Mouse (Mus musculus) MEL (cell line): ENCODE data around the gene Cactin. TPM values are rescaled to one million over a fixed set of nuclear protein-coding genes. Genes with fewer than 3 reads are reported as not detected.

ENCODE experiments used
- DNase-seq: peaks from one replicate; pipeline ENCODE4 v3.0.0; 2011; ENCODE audit warnings: low read depth, low spot score
- H3K27ac ChIP-seq: 2 replicates; pipeline ENCODE4 v1.5.1; 2012; ENCODE audit warnings: low read depth, mild to moderate bottlenecking, control low read depth, low read length, moderate library complexity; ENCODE audit not compliant: control insufficient read depth
- H3K27me3 ChIP-seq, 2 experiments: fragments of 150-350 bp in 1 of 2; sonication (generic) in 1 of 2; 2 replicates each; pipeline ENCODE4 v1.6.1; 2012; ENCODE audit warnings: low read length in 2 of 2, mild to moderate bottlenecking in 2 of 2, improper control_type of control experiment in 1 of 2, moderate library complexity in 1 of 2; ENCODE audit not compliant: insufficient read depth in 2 of 2, control insufficient read depth in 1 of 2
- H3K36me3 ChIP-seq, 2 experiments: 2 replicates each; pipeline ENCODE4 v1.6.1; 2012 to 2014; ENCODE audit warnings: low read length in 2 of 2, improper control_type of control experiment in 1 of 2, inconsistent platforms in 1 of 2, mild to moderate bottlenecking in 1 of 2; ENCODE audit not compliant: insufficient read depth in 2 of 2, control insufficient read depth in 1 of 2
- H3K4me1 ChIP-seq, 2 experiments: fragments of 150-350 bp in 1 of 2; sonication (generic) in 1 of 2; 2 replicates each; pipeline ENCODE4 v1.6.1; 2012; ENCODE audit warnings: low read length in 2 of 2, improper control_type of control experiment in 1 of 2, mild to moderate bottlenecking in 1 of 2; ENCODE audit not compliant: insufficient read depth in 2 of 2, control insufficient read depth in 1 of 2
- H3K4me3 ChIP-seq, 2 experiments: fragments of 150-350 bp in 1 of 2; sonication (generic) in 1 of 2; 2 replicates each; pipeline ENCODE4 v1.5.1; 2012; ENCODE audit warnings: low read depth in 2 of 2, low read length in 2 of 2, mild to moderate bottlenecking in 2 of 2, moderate library complexity in 2 of 2, control low read depth in 1 of 2, improper control_type of control experiment in 1 of 2; ENCODE audit not compliant: control insufficient read depth in 1 of 2, insufficient read depth in 1 of 2
- H3K79me2 ChIP-seq: 2 replicates; pipeline ENCODE4 v1.6.1; 2012; ENCODE audit warnings: mild to moderate bottlenecking, low read length, moderate library complexity; ENCODE audit not compliant: control insufficient read depth, poor library complexity, insufficient read depth
- H3K9ac ChIP-seq: 2 replicates; pipeline ENCODE4 v1.6.1; 2012; ENCODE audit warnings: low read depth, mild to moderate bottlenecking, control low read depth, low read length, moderate library complexity; ENCODE audit not compliant: control insufficient read depth, poor library complexity, severe bottlenecking
- H3K9me3 ChIP-seq: fragments of 150-350 bp; sonication (generic); replicated peaks from 2 replicates; pipeline ENCODE4 v1.6.1; 2012; ENCODE audit warnings: mild to moderate bottlenecking, low read length, improper control_type of control experiment, moderate library complexity; ENCODE audit not compliant: insufficient read depth
- BHLHE40 ChIP-seq: IDR thresholded peaks from 2 replicates; pipeline ENCODE4 v1.6.1; 2012; ENCODE audit warnings: low read depth, mild to moderate bottlenecking, inconsistent platforms, low read length, improper control_type of control experiment, borderline replicate concordance
- CHD1 ChIP-seq: IDR thresholded peaks from 2 replicates; pipeline ENCODE4 v1.6.1; 2012; ENCODE audit warnings: low read depth, mild to moderate bottlenecking, inconsistent platforms, low read length, improper control_type of control experiment
- CHD2 ChIP-seq: IDR thresholded peaks from 2 replicates; pipeline ENCODE4 v1.6.1; 2011; ENCODE audit warnings: low read length, improper control_type of control experiment
- CTCF ChIP-seq, 3 experiments: IDR thresholded peaks in 2 of 3; conservative IDR thresholded peaks in 1 of 3; 2 replicates each; pipeline ENCODE4 v1.5.1; 2011 to 2012; ENCODE audit warnings: low read length in 3 of 3, low read depth in 2 of 3, mild to moderate bottlenecking in 2 of 3, improper control_type of control experiment in 1 of 3, inconsistent platforms in 1 of 3, mixed read lengths in 1 of 3, moderate library complexity in 1 of 3; ENCODE audit not compliant: control insufficient read depth in 1 of 3, insufficient read depth in 1 of 3, poor library complexity in 1 of 3, severe bottlenecking in 1 of 3
- EP300 ChIP-seq, 2 experiments: IDR thresholded peaks; 2 replicates each; pipeline ENCODE4 v1.6.1; 2011; ENCODE audit warnings: improper control_type of control experiment in 2 of 2, low read length in 2 of 2, low read depth in 1 of 2, mild to moderate bottlenecking in 1 of 2
- ETS1 ChIP-seq: IDR thresholded peaks from 2 replicates; pipeline ENCODE4 v1.6.1; 2012; ENCODE audit warnings: low read depth, mild to moderate bottlenecking, inconsistent platforms, low read length, improper control_type of control experiment, moderate library complexity
- GABPA ChIP-seq: IDR thresholded peaks from 2 replicates; pipeline ENCODE4 v1.6.1; 2012; ENCODE audit warnings: low read depth, mild to moderate bottlenecking, inconsistent platforms, low read length, improper control_type of control experiment, moderate library complexity
- GATA1 ChIP-seq: IDR thresholded peaks from 2 replicates; pipeline ENCODE4 v1.6.1; 2011; ENCODE audit warnings: low read depth, low read length, improper control_type of control experiment
- HCFC1 ChIP-seq: IDR thresholded peaks from 2 replicates; pipeline ENCODE4 v1.6.1; 2012; ENCODE audit warnings: low read depth, mild to moderate bottlenecking, inconsistent platforms, low read length, improper control_type of control experiment, moderate library complexity
- JUND ChIP-seq: IDR thresholded peaks from 2 replicates; pipeline ENCODE4 v1.6.1; 2011; ENCODE audit warnings: low read depth, mild to moderate bottlenecking, improper control_type of control experiment, low read length
- MAFK ChIP-seq: IDR thresholded peaks from 2 replicates; pipeline ENCODE4 v1.6.1; 2011; ENCODE audit warnings: low read depth, mild to moderate bottlenecking, low read length, improper control_type of control experiment, borderline replicate concordance
- MAX ChIP-seq: IDR thresholded peaks from 2 replicates; pipeline ENCODE4 v1.6.1; 2011; ENCODE audit warnings: low read length, improper control_type of control experiment
- MAZ ChIP-seq: IDR thresholded peaks from 2 replicates; pipeline ENCODE4 v1.6.1; 2012; ENCODE audit warnings: low read depth, mild to moderate bottlenecking, inconsistent platforms, low read length, improper control_type of control experiment
- MXI1 ChIP-seq: IDR thresholded peaks from 2 replicates; pipeline ENCODE4 v1.6.1; 2011; ENCODE audit warnings: mild to moderate bottlenecking, low read depth, low read length, improper control_type of control experiment
- MYC ChIP-seq: IDR thresholded peaks from 2 replicates; pipeline ENCODE4 v1.6.1; 2011; ENCODE audit warnings: low read depth, mild to moderate bottlenecking, low read length, improper control_type of control experiment, moderate library complexity
- NELFE ChIP-seq: IDR thresholded peaks from 2 replicates; pipeline ENCODE4 v1.6.1; 2011; ENCODE audit warnings: low read depth, low read length, improper control_type of control experiment
- NRF1 ChIP-seq: IDR thresholded peaks from 2 replicates; pipeline ENCODE4 v1.6.1; 2014; ENCODE audit warnings: low read depth, mild to moderate bottlenecking, inconsistent platforms, low read length, improper control_type of control experiment, moderate library complexity; ENCODE audit not compliant: poor library complexity, insufficient read depth, severe bottlenecking
- POLR2A ChIP-seq, 2 experiments: IDR thresholded peaks; 2 replicates each; pipeline ENCODE4 v1.6.1; 2011 to 2012; ENCODE audit warnings: low read length in 2 of 2, mild to moderate bottlenecking in 2 of 2, control low read depth in 1 of 2, improper control_type of control experiment in 1 of 2, low read depth in 1 of 2, moderate library complexity in 1 of 2; ENCODE audit not compliant: control insufficient read depth in 1 of 2, insufficient read depth in 1 of 2, poor library complexity in 1 of 2
- POLR2AphosphoS2 ChIP-seq: IDR thresholded peaks from 2 replicates; pipeline ENCODE4 v1.6.1; 2011; ENCODE audit warnings: low read length, improper control_type of control experiment
- POLR2AphosphoS5 ChIP-seq: IDR thresholded peaks from 2 replicates; pipeline ENCODE4 v1.6.1; 2012; ENCODE audit warnings: low read depth, borderline replicate concordance, mild to moderate bottlenecking, inconsistent platforms, low read length, moderate library complexity, mixed read lengths
- RAD21 ChIP-seq: IDR thresholded peaks from 2 replicates; pipeline ENCODE4 v1.6.1; 2011; ENCODE audit warnings: mild to moderate bottlenecking, low read depth, low read length, improper control_type of control experiment
- SIN3A ChIP-seq: IDR thresholded peaks from 2 replicates; pipeline ENCODE4 v1.6.1; 2012; ENCODE audit warnings: low read length, improper control_type of control experiment, inconsistent platforms
- SMC3 ChIP-seq: IDR thresholded peaks from 2 replicates; pipeline ENCODE4 v1.6.1; 2011; ENCODE audit warnings: low read depth, low read length, improper control_type of control experiment
- TAL1 ChIP-seq: IDR thresholded peaks from 2 replicates; pipeline ENCODE4 v1.6.1; 2012; ENCODE audit warnings: mild to moderate bottlenecking, inconsistent platforms, low read length, moderate library complexity, mixed read lengths
- TBP ChIP-seq: IDR thresholded peaks from 2 replicates; pipeline ENCODE4 v1.8.0; 2011; ENCODE audit warnings: low read depth, low read length, improper control_type of control experiment
- TCF12 ChIP-seq: IDR thresholded peaks from 2 replicates; pipeline ENCODE4 v1.6.1; 2014; ENCODE audit warnings: low read depth, mild to moderate bottlenecking, inconsistent platforms, low read length, improper control_type of control experiment, moderate library complexity
- UBTF ChIP-seq: IDR thresholded peaks from 2 replicates; pipeline ENCODE4 v1.6.1; 2012; ENCODE audit warnings: low read depth, mild to moderate bottlenecking, inconsistent platforms, low read length, improper control_type of control experiment, moderate library complexity, borderline replicate concordance; ENCODE audit not compliant: insufficient read depth
- USF1 ChIP-seq: IDR thresholded peaks from 2 replicates; pipeline ENCODE4 v1.6.1; 2014; ENCODE audit warnings: low read depth, mild to moderate bottlenecking, inconsistent platforms, low read length, improper control_type of control experiment, moderate library complexity
- USF2 ChIP-seq, 2 experiments: IDR thresholded peaks; 2 replicates each; pipeline ENCODE4 v1.6.1; 2011 to 2012; ENCODE audit warnings: improper control_type of control experiment in 2 of 2, low read length in 2 of 2, borderline replicate concordance in 1 of 2, inconsistent platforms in 1 of 2, low read depth in 1 of 2, mild to moderate bottlenecking in 1 of 2; ENCODE audit not compliant: insufficient read depth in 1 of 2
- ZC3H11A ChIP-seq: IDR thresholded peaks from 2 replicates; pipeline ENCODE4 v1.6.1; 2012; ENCODE audit warnings: low read depth, mild to moderate bottlenecking, inconsistent platforms, low read length, improper control_type of control experiment
- ZKSCAN1 ChIP-seq: IDR thresholded peaks from 2 replicates; pipeline ENCODE4 v1.6.1; 2012; ENCODE audit warnings: low read depth, mild to moderate bottlenecking, inconsistent platforms, low read length, improper control_type of control experiment, moderate library complexity
- ZMIZ1 ChIP-seq: IDR thresholded peaks from 2 replicates; pipeline ENCODE4 v1.6.1; 2012; ENCODE audit warnings: low read depth, mild to moderate bottlenecking, inconsistent platforms, low read length, improper control_type of control experiment, moderate library complexity
- ZNF384 ChIP-seq: IDR thresholded peaks from 2 replicates; pipeline ENCODE4 v1.6.1; 2012; ENCODE audit warnings: low read depth, mild to moderate bottlenecking, inconsistent platforms, low read length, improper control_type of control experiment
- polyA plus RNA-seq, 2 experiments: library from polyadenylated mRNA; stranded (reverse) in 1 of 2; unstranded in 1 of 2; fragments of >175 nt in 1 of 2; fragments of >200 nt in 1 of 2; gene quantifications; 2 replicates each; pipeline versions ENCODE4 v1.2.1 to v1.2.4; 2012; ENCODE audit warnings: low replicate concordance in 2 of 2, low read depth in 1 of 2; ENCODE audit not compliant: insufficient read length in 2 of 2, insufficient read depth in 1 of 2, missing spikeins in 1 of 2
- total RNA-seq: library from RNA; depleted of rRNA; stranded (reverse); fragments of 300-350 nt; gene quantifications from 2 replicates; pipeline ENCODE4 v1.2.3, GENCODE M21; 2012

The Cactin gene
- total and polyA plus RNA-seq, 3 experiments: 47.6 to 66.8 TPM; not detected in 1

DNA sequence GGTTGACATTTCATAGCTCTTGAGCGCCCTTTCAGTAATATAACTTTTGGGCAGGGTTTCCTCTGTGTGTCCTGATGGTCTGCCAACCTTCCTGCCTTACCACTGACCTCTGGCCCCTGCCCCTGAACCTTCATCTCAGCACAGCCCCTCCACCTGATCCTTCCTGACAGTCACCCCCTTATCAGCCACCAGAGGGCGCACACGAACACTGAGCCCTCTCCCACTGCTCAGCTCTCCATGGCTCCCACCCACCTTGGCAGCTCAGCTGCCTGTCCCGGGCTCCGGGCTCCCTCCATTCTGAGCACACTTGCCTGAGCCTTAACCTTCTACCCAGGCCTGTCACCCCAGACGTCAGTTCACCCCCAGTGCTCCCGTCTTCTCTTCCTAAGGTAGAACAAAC lies 31.6 kb upstream of the Cactin start:
- H3K4me1 ChIP-seq: peaks cover 9 to 27% of the 10 kb centered on the region in 2 experiments
- no peaks in the 10 kb centered on the region for H3K9me3 ChIP-seq
- H3K4me3 ChIP-seq: no peak overlapping the region
- DNase-seq: peak; percentile 75
- no peaks in the 10 kb centered on the region for H3K27me3 ChIP-seq
- H3K27ac ChIP-seq: no peak overlapping the region
- H3K79me2 ChIP-seq: peaks cover 12% of the 10 kb centered on the region
- no peak overlapping the region for H3K9ac ChIP-seq
- peaks cover 0 to 20% of the 10 kb centered on the region in 2 experiments; a peak in 2 of 4 replicates for H3K36me3 ChIP-seq
- TF ChIP-seq POLR2A (IDR thresholded peaks at IDR 0.05; ENCODE audit: control insufficient read depth in 1 of 2, insufficient read depth in 1 of 2, low read depth in 1 of 2, low read length in 2 of 2, poor library complexity in 1 of 2) (no peak), USF2 (IDR thresholded peaks at IDR 0.05; ENCODE audit: borderline replicate concordance in 1 of 2, insufficient read depth in 1 of 2, low read depth in 1 of 2, low read length in 2 of 2) (no peak), ZNF384 (no peak), SIN3A (peak; percentile 28; the same call in 1 of the 2 replicates), MXI1 (no peak), USF1 (no peak), SMC3 (peak; percentile 86), JUND (no peak), GABPA (no peak), NRF1 (no peak), CTCF (IDR thresholded peaks at IDR 0.05 in 2 of 3, conservative IDR thresholded peaks at IDR 0.05 in 1 of 3; ENCODE audit: control insufficient read depth in 1 of 3, insufficient read depth in 1 of 3, low read depth in 2 of 3, low read length in 3 of 3, poor library complexity in 1 of 3, severe bottlenecking in 1 of 3) (peak; percentile 83 to 95 (median 89)), BHLHE40 (no peak), UBTF (no peak), TAL1 (no peak), CHD2 (no peak), MAFK (no peak), TBP (no peak), HCFC1 (no peak), MYC (no peak), TCF12 (no peak), RAD21 (peak; percentile 48), EP300 (IDR thresholded peaks at IDR 0.05; ENCODE audit: low read depth in 1 of 2, low read length in 2 of 2) (no peak), MAZ (peak; percentile 49; the same call in 1 of the 2 replicates), NELFE (no peak), ETS1 (no peak), POLR2AphosphoS5 (no peak), GATA1 (no peak), ZMIZ1 (no peak), MAX (no peak), POLR2AphosphoS2 (no peak), ZC3H11A (peak; percentile 46; the same call in 1 of the 2 replicates), ZKSCAN1 (no peak), CHD1 (no peak)
- TF ChIP-seq, all 39 proteins: peak for 6
